Mouse (Mus musculus) left cerebral cortex, postnatal 4 days (tissue): ENCODE measurements around the gene Trib2. TPM values are rescaled to one million over a fixed set of nuclear protein-coding genes. Genes with fewer than 3 reads are reported as not detected.

Experiments
- DNase-seq: peaks from one replicate; pipeline ENCODE4 v3.0.0-alpha.2; 2022
- intact Hi-C: fragments of 180-260 bp; cut with DNase I; formaldehyde crosslinking; loops from one replicate; pipeline ENCODE4 v1.15.1; 2025
- total RNA-seq, 2 experiments: library from RNA; stranded (reverse); gene quantifications; 2 replicates each; pipeline ENCODE4 v1.2.3; 2021

Trib2 gene
- 10 to 100 TPM; 74.7 to 82.2 TPM for total RNA-seq

GRCm38 (mm10) chr12:15816740-15817178, at the start of gene Trib2:
Trib2 (minus strand) TSS chr12:15816922.
- intact Hi-C loops: loop anchor here (5.0 to 10.0 kb wide), 3 partner anchors 568 to 716 kb away; no protein-coding TSS in a partner anchor
- peak; percentile 97 for DNase-seq

- DNase-seq: no peak
Measured at GRCm38 (mm10) chr12:15858005-15858404, 41.3 kb upstream of the Trib2 start.

GRCm38 (mm10) chr12:15855891-15856290, 39.2 kb upstream of the Trib2 start:
- intact Hi-C loops: no loop called here
- DNase-seq: no peak

More at GRCm38 (mm10) chr12:15858005-15858404, 41.3 kb upstream of the Trib2 start:
- intact Hi-C loops: no loop called here

GRCm38 (mm10) chr12:15852781-15853180, 36.1 kb upstream of the Trib2 start:
- intact Hi-C loops: no loop called here
- DNase-seq: no peak

- intact Hi-C loops: no loop called here
Measured at GRCm38 (mm10) chr12:15852031-15852430, 35.3 kb upstream of the Trib2 start.

GRCm38 (mm10) chr12:15850441-15850895, 33.7 kb upstream of the Trib2 start:
- intact Hi-C loops: no loop called here

More at GRCm38 (mm10) chr12:15852031-15852430, 35.3 kb upstream of the Trib2 start:
- no peak for DNase-seq

GRCm38 (mm10) chr12:15849861-15850294, 33.2 kb upstream of the Trib2 start:
- intact Hi-C loops: no loop called here
- peak; percentile 57 for DNase-seq

More at GRCm38 (mm10) chr12:15850441-15850895, 33.7 kb upstream of the Trib2 start:
- DNase-seq: peak; percentile 34

- intact Hi-C loops: no loop called here
- DNase-seq: no peak
Measured at GRCm38 (mm10) chr12:15848391-15848790, 31.7 kb upstream of the Trib2 start.

GRCm38 (mm10) chr12:15844701-15845100, 28.0 kb upstream of the Trib2 start:
- intact Hi-C loops: no loop called here
- DNase-seq: no peak

GRCm38 (mm10) chr12:15840864-15841557, 24.3 kb upstream of the Trib2 start:
- intact Hi-C loops: no loop called here
- no peak for DNase-seq

GRCm38 (mm10) chr12:15838201-15838600, 21.5 kb upstream of the Trib2 start:
- intact Hi-C loops: no loop called here
- no peak for DNase-seq

GRCm38 (mm10) chr12:15837566-15837965, 20.8 kb upstream of the Trib2 start:
- no peak for DNase-seq
- intact Hi-C loops: no loop called here

GRCm38 (mm10) chr12:15832674-15833052, 15.9 kb upstream of the Trib2 start:
- intact Hi-C loops: no loop called here
- no peak for DNase-seq

GRCm38 (mm10) chr12:15831941-15832673, 15.4 kb upstream of the Trib2 start:
- no peak for DNase-seq
- intact Hi-C loops: no loop called here

- no peak for DNase-seq
- intact Hi-C loops: no loop called here
Measured at GRCm38 (mm10) chr12:15830750-15831149, 14.0 kb upstream of the Trib2 start.

- intact Hi-C loops: no loop called here
- DNase-seq: no peak
Measured at GRCm38 (mm10) chr12:15828815-15829398, 12.2 kb upstream of the Trib2 start.

- intact Hi-C loops: no loop called here
- no peak for DNase-seq
Measured at GRCm38 (mm10) chr12:15821019-15821418, 4.3 kb upstream of the Trib2 start.

GRCm38 (mm10) chr12:15817365-15817764, 643 bp upstream of the Trib2 start:
- no peak for DNase-seq
- intact Hi-C loops: loop anchor here (5.0 to 10.0 kb wide), 3 partner anchors 567 to 715 kb away; no protein-coding TSS in a partner anchor

- no peak for DNase-seq
- intact Hi-C loops: loop anchor here (5.0 to 10.0 kb wide), 3 partner anchors 569 to 716 kb away; no protein-coding TSS in a partner anchor
Measured at GRCm38 (mm10) chr12:15816254-15816605, 492 bp downstream of the Trib2 start.

GRCm38 (mm10) chr12:15815576-15816253, 1.0 kb downstream of the Trib2 start:
- intact Hi-C loops: loop anchor here (5.0 to 10.0 kb wide), 3 partner anchors 569 to 717 kb away; no protein-coding TSS in a partner anchor
- DNase-seq: peak; percentile 80
